Mouse (Mus musculus) liver, adult (tissue): ENCODE results near the gene Ube3a.

Source experiments
- GATA4 ChIP-seq: IDR thresholded peaks from 2 replicates; pipeline ENCODE4 v1.6.1; 2014; ENCODE audit warnings: mild to moderate bottlenecking, low read length; ENCODE audit not compliant: insufficient replicate concordance

The Ube3a gene

GRCm38 (mm10) chr7:59322759-59323158 is 94.2 kb downstream of the Ube3a start:
- no peak for TF ChIP-seq GATA4
